ENCODE assay signal across 11 mouse cellular contexts in the genomic region with DNA sequence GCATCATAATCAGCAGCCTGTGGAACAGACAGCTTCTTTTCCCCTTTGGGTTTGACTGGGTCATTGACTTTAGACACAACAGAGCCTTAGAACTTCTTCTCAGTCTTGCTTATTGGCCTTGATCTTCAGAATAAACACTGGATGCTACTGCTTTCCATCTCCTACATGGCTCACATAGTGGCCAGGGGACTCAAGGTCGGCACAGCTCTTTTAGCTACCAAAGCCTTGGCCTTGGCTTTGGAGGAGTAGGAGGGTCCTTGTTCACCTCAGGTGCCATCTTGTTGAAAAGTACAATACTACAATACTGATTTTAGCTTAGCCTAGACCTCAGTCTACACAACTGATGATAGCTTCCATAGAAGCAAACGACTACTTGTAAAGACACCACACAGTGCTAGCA.
"Had no signal": no experiment of that assay in that cellular context is flagged by ENCODE, and none has a peak within 500 bp of the region (broad histone marks: within the 10 kb centered on the region; RNA-seq: fewer than 3 reads in every experiment).

No protein-coding gene starts in this region.

- H3K4me3 ChIP-seq: limb, embryonic 13.5 days; midbrain, embryonic 12.5 days; neural tube, embryonic 13.5 days had no signal

- H3K27ac ChIP-seq: limb, embryonic 13.5 days; liver, embryonic 14.5 days; midbrain, embryonic 12.5 days; neural tube, embryonic 13.5 days had no signal

- DNase-seq: kidney, postnatal 14 days; left cerebral cortex, postnatal 4 days; lung, adult 18-20 months; right cerebral cortex, adult 18-20 months; right cerebral cortex, postnatal 25 days; thymus, postnatal 36 days had no signal

- ATAC-seq: midbrain, embryonic 16.5 days had no signal

- H3K9me3 ChIP-seq: limb, embryonic 13.5 days; midbrain, embryonic 12.5 days; neural tube, embryonic 13.5 days had no signal

- H3K4me1 ChIP-seq: limb, embryonic 13.5 days; midbrain, embryonic 12.5 days; neural tube, embryonic 13.5 days had no signal

- H3K36me3 ChIP-seq: limb, embryonic 13.5 days; midbrain, embryonic 12.5 days; neural tube, embryonic 13.5 days had no signal

- H3K27me3 ChIP-seq: limb, embryonic 13.5 days; midbrain, embryonic 12.5 days; neural tube, embryonic 13.5 days had no signal

- H3K9ac ChIP-seq: limb, embryonic 13.5 days; liver, embryonic 14.5 days; midbrain, embryonic 12.5 days; neural tube, embryonic 13.5 days had no signal

- H3K4me2 ChIP-seq: limb, embryonic 13.5 days; midbrain, embryonic 12.5 days; neural tube, embryonic 13.5 days had no signal
